Mouse (Mus musculus): ENCODE data around the gene Trim13.

DNA sequence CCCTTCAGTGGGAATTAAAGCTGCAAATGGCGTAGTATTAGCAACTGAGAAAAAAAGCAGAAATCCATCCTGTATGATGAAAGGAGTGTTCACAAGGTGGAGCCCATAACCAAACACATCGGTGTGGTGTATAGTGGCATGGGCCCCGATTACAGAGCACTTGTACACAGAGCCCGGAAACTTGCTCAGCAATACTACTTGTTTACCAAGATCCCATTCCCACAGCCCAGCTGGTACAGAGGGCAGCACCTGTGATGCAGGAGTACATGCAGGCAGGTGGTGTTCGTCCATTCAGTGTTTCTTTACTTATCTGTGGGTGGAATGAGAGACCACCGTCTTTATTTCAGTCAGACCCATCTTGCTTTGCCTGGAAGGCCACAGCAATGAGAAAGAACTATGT is 39.1 kb upstream of the Trim13 start:
- TF ChIP-seq GATA1 (IDR thresholded peaks at IDR 0.05; ENCODE audit: borderline replicate concordance, low read length) (no peak), FLI1 (IDR thresholded peaks at IDR 0.05; ENCODE audit: low read length) (no peak)

Measured in megakaryocyte, embryonic 14.5 days (primary cell).